In genomic region chr19:32553310-32553709, GRCm38 (mm10) we compare ENCODE assay signal across 21 mouse cellular contexts. TPM values are rescaled to one million over a fixed set of nuclear protein-coding genes. Genes with fewer than 3 reads are reported as not detected.
DNase-seq lines count a peak whose midpoint lies in the region; ATAC-seq lines count a peak whose summit lies in the region.
"Had no signal": no experiment of that assay in that cellular context is flagged by ENCODE, and none has a peak within 500 bp of the region (broad histone marks: within the 10 kb centered on the region; RNA-seq: fewer than 3 reads in every experiment).

No protein-coding gene starts in this region.

- H3K4me2 ChIP-seq in forebrain, embryonic 14.5 days (ENCODE audit: low read length): no peak overlapping the region

- intact Hi-C loops in left cerebral cortex, postnatal 14 days (cut with DNase I): no loop called here

- H3K36me3 ChIP-seq in forebrain, embryonic 14.5 days (ENCODE audit: control insufficient read depth, insufficient read depth, low read length): no peaks in the 10 kb centered on the region
- H3K36me3 ChIP-seq: G1E had no signal

- DNase-seq in cerebellum, postnatal 25 days: no peak
- DNase-seq in left cerebral cortex, postnatal 14 days (ENCODE audit: low spot score in 2 of 2): no peak
- DNase-seq in forebrain, embryonic 14.5 days (ENCODE audit: low spot score): no peak
- DNase-seq: adrenal gland, adult 2 months; adrenal gland, adult 8-10 months; adrenal gland, postnatal 10 days; adrenal gland, postnatal 14 days; adrenal gland, postnatal 25 days; adrenal gland, postnatal 36 days; B cell, adult 2 months; cerebellum, adult 11 months; cerebellum, adult 11-12 months; cerebellum, adult 18-20 months had no signal

- no peak overlapping the region for H3K4me3 ChIP-seq in forebrain, embryonic 14.5 days (ENCODE audit: low read depth, low read length)

- H3K27ac ChIP-seq in forebrain, embryonic 14.5 days (ENCODE audit: low read depth, low read length): no peak overlapping the region

- no peaks in the 10 kb centered on the region for H3K27me3 ChIP-seq in forebrain, embryonic 14.5 days (replicated peaks; ENCODE audit: control insufficient read depth, insufficient read depth, low read length)
- H3K27me3 ChIP-seq: CH12.LX had no signal

- H3K9ac ChIP-seq in forebrain, embryonic 14.5 days (ENCODE audit: low read length): no peak overlapping the region

- 74% methylated on average over 3 of the region's 3 CpGs for WGBS in forebrain, embryonic 14.5 days

- H3K9me3 ChIP-seq in forebrain, embryonic 14.5 days (replicated peaks; ENCODE audit: control insufficient read depth, low read length): no peaks in the 10 kb centered on the region
- H3K9me3 ChIP-seq: G1E had no signal

- peak; percentile 68 for ATAC-seq in granulocyte monocyte progenitor cell, adult 5-6 weeks (replicated peaks; ENCODE audit: poor library complexity, severe bottlenecking)
- peak; percentile 70 for ATAC-seq in megakaryocyte, adult 5-6 weeks (ENCODE audit: poor library complexity, severe bottlenecking)
- ATAC-seq in megakaryocyte progenitor cell, adult 5-6 weeks (replicated peaks; ENCODE audit: poor library complexity): peak; percentile 48
- no peak for ATAC-seq in forebrain, embryonic 14.5 days
- ATAC-seq: activated CD4-positive, CD25-positive, alpha-beta regulatory T cell, adult 4 months; CD4-positive, CD25-positive, alpha-beta regulatory T cell, adult 4 months; Patski had no signal

- H3K4me1 ChIP-seq in forebrain, embryonic 14.5 days (ENCODE audit: control insufficient read depth, insufficient read depth, low read length): no peaks in the 10 kb centered on the region

RNA-seq across cellular contexts. Expression of gene Papss2, which starts 42.3 kb away (rescaled TPM):
- total RNA-seq in granulocyte monocyte progenitor cell, adult 5-6 weeks (2014; fragmentation: Nextera tagmentation): 45.0 and 49.3 TPM in 2 replicates
- 28.9 and 29.5 TPM in 2 replicates for total RNA-seq in granulocyte monocyte progenitor cell, adult 5-6 weeks (2017)
- total RNA-seq in megakaryocyte, adult 5-6 weeks (2015): 61.6 and 72.8 TPM in 2 replicates
- total RNA-seq in megakaryocyte, adult 5-6 weeks (2017): 35.9 and 42.1 TPM in 2 replicates
- total RNA-seq in megakaryocyte progenitor cell, adult 5-6 weeks (2015): 48.6 and 61.3 TPM in 2 replicates
- total RNA-seq in megakaryocyte progenitor cell, adult 5-6 weeks (2017): 24.0 and 24.2 TPM in 2 replicates
- total RNA-seq in left cerebral cortex, postnatal 14 days (2021): 1 to 10 TPM; 3.3 to 5.5 TPM
- polyA plus RNA-seq in forebrain, embryonic 14.5 days (2014; fragmentation: Nextera tagmentation; extraction: Ambion mirVana): 0.70 and 0.84 TPM in 2 replicates
